Mouse (Mus musculus) forebrain, embryonic 15.5 days (tissue): ENCODE measurements around the gene Fmc1. TPM values are rescaled to one million over a fixed set of nuclear protein-coding genes. Genes with fewer than 3 reads are reported as not detected.
A peak's percentile ranks its signal among the peaks of the same experiment; 100 is the strongest.

Experiments used
- ATAC-seq: fragments of 200-750 bp; cut with Nextera tagmentation; replicated peaks from 2 replicates; pipeline ENCODE4 v1.8.0; 2017; ENCODE audit warnings: mild to moderate bottlenecking, moderate TSS enrichment, moderate library complexity
- H3K27ac ChIP-seq: fragments of 300-500 bp; sonication (generic); replicated peaks from 2 replicates; pipeline ENCODE4 v1.5.1; 2015; ENCODE audit warnings: mild to moderate bottlenecking, inconsistent platforms
- H3K27me3 ChIP-seq: fragments of 300-500 bp; sonication (generic); 2 replicates; pipeline ENCODE4 v1.6.1; 2015; ENCODE audit warnings: inconsistent platforms
- H3K36me3 ChIP-seq: fragments of 300-500 bp; sonication (generic); 2 replicates; pipeline ENCODE4 v1.6.1; 2015; ENCODE audit warnings: mild to moderate bottlenecking, inconsistent platforms
- H3K4me1 ChIP-seq: fragments of 300-500 bp; sonication (generic); 2 replicates; pipeline ENCODE4 v1.6.1; 2015; ENCODE audit warnings: inconsistent platforms
- H3K4me2 ChIP-seq: fragments of 300-500 bp; sonication (generic); replicated peaks from 2 replicates; pipeline ENCODE4 v1.6.1; 2015; ENCODE audit warnings: mild to moderate bottlenecking, inconsistent platforms
- H3K4me3 ChIP-seq: fragments of 300-500 bp; sonication (generic); 2 replicates; pipeline ENCODE4 v1.5.1; 2015; ENCODE audit warnings: mild to moderate bottlenecking, inconsistent platforms
- H3K9ac ChIP-seq: fragments of 300-500 bp; sonication (generic); replicated peaks from 2 replicates; pipeline ENCODE4 v1.6.1; 2015; ENCODE audit warnings: mild to moderate bottlenecking, inconsistent platforms
- H3K9me3 ChIP-seq: fragments of 300-500 bp; sonication (generic); 2 replicates; pipeline ENCODE4 v1.6.1; 2016; ENCODE audit warnings: inconsistent platforms
- WGBS: fragments of 180-500 bp; shearing (Covaris S2); methylation state at CpG from one replicate; pipeline ENCODE4 v1.1.7; 2015; ENCODE audit warnings: mixed read lengths; 5-methylcytosine and 5-hydroxymethylcytosine counted together
- polyA plus RNA-seq: library from polyadenylated mRNA; unstranded; fragments of >200 nt; fragmentation: Nextera tagmentation; extraction: Ambion mirVana; gene quantifications from 2 replicates; pipeline ENCODE4 v1.2.1, GENCODE M21; 2015

Fmc1 gene
- polyA plus RNA-seq = 152 and 161 TPM in 2 replicates

DNA sequence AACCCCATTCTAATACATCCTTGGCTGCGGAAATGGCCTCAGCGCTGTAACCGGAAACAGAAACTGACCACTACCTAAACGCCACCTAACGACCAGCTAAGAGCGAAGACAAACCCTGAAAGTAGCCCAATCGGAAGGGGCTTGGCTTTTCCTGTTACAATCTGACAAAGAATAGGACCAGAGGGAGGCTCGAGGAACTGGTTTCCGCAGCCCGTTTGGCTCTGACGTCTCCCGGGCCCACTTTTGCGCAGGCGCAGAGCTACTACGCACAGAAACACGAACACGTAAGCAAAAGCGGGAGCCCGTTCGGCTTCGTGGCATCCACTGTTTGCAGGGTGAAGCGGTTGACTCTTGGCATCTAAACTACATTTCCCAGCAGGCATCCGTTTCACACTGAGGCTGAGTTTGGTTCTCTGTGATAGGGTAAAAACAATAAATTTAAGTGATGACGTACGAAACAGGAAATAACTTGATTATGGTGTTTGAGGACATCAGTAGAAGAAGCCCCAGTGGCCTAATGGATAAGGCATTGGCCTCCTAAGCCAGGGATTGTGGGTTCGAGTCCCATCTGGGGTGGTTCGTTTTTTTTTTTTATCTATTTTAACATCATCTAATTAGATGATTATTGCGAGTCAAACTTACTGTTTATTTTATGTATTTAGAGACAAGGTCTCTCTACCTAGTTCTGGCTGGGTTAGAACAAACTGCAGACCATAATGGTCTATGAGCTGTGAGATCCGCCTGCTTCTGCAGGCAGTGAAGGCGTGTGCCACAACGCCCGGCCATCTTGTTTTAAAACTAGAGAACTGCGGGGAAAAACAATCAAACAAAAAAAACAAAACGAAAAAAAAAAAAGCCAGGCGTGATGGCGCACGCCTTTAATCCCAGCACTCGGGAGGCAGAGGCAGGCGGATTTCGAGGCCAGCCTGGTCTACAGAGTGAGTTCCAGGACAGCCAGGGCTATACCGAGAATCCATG lies at the start of gene Fmc1:
TSS of gene Fmc1 (plus strand) at position 75 of the 978 bp plus-strand sequence.
- peak within 1 kb of the TSS; percentile 94 for H3K9ac ChIP-seq
- H3K27ac ChIP-seq = peak within 1 kb of the TSS; percentile 98
- no peaks in the 10 kb centered on the region for H3K27me3 ChIP-seq
- peak; percentile 93 for ATAC-seq
- H3K4me3 ChIP-seq = peak within 1 kb of the TSS; percentile 98
- H3K36me3 ChIP-seq = no peaks in the 10 kb centered on the region
- H3K9me3 ChIP-seq = no peaks in the 10 kb centered on the region
- WGBS = 4% methylated on average over 41 of the region's 41 CpGs
- peaks cover 19% of the 10 kb centered on the region for H3K4me1 ChIP-seq
- peak within 1 kb of the TSS; percentile 71 for H3K4me2 ChIP-seq

DNA sequence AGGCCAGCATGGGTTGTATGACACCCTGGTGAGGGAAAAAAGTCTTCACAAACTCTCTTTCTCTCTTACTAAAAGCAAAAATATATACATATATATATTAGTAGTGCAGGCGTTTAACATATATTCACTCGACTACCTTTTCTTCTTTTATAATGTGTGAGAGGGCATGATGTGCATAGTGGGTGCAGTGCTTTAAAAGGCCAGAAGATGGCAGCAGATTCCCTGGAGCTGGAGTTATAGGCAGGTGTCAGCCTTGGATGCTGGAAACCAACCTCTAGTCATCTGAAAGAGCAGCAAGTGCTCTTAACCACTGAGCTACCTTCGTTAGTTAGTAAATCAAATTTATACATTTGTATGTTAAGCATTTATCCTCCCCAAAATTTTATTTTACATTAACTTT lies 40.8 kb upstream of the Fmc1 start:
- H3K4me2 ChIP-seq = no peak overlapping the region
- ATAC-seq = no peak
- 87% methylated on average over 3 of the region's 3 CpGs for WGBS
- no peak overlapping the region for H3K9ac ChIP-seq
- H3K27me3 ChIP-seq = no peaks in the 10 kb centered on the region
- H3K27ac ChIP-seq = no peak overlapping the region
- no peaks in the 10 kb centered on the region for H3K4me1 ChIP-seq
- H3K36me3 ChIP-seq = peaks cover 64% of the 10 kb centered on the region
- no peak overlapping the region for H3K4me3 ChIP-seq
- no peaks in the 10 kb centered on the region for H3K9me3 ChIP-seq

DNA sequence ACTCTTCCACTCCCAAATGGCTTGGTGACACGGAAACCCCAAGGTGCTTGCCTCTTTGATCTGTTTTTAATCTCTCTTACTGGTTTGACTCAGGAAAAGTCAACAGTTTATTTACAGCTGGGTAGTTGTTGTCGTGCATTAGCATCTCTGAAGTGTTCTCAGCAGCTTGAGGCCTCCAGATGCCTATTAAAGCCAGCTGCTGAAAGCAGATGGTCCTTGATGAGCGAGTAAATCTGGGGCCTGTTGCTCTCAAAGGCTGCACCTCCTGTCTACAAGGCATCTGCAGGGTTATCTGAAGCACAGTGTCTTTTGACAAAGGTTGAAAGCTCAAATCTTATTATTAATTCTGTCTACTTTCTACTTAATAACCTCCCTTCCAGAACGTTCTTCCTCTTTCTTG lies 37.7 kb upstream of the Fmc1 start:
- H3K4me2 ChIP-seq = no peak overlapping the region
- no peak for ATAC-seq
- H3K9ac ChIP-seq = no peak overlapping the region
- H3K4me3 ChIP-seq = no peak overlapping the region
- H3K4me1 ChIP-seq = no peaks in the 10 kb centered on the region
- H3K9me3 ChIP-seq = no peaks in the 10 kb centered on the region
- H3K36me3 ChIP-seq = peaks cover 60% of the 10 kb centered on the region
- no peaks in the 10 kb centered on the region for H3K27me3 ChIP-seq
- no peak overlapping the region for H3K27ac ChIP-seq
- 71% methylated on average over 4 of the region's 4 CpGs for WGBS

DNA sequence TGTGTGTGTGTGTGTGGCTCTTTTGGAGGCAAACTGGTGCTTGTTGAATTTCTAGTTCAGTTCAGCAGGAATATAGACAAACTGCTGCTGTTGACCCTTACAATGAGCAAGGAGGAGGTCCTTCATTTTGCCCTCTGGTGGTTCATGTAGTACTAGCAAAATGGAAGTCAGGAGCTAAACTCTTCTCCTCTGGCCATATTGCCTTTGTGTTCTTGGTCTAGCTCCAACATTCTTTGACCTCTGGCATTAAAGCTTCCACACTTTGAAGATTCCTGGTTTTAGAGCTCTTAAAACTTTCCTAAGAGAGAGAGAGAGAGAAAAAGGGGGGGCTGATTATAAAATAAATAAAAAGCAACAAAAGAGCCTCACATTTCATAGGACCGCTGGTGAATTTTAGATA lies 21.2 kb upstream of the Fmc1 start:
- Histone ChIP-seq H3K27me3 (no peaks in the 10 kb centered on the region), H3K9me3 (no peaks in the 10 kb centered on the region), H3K27ac (no peak overlapping the region), H3K4me3 (no peak overlapping the region), H3K9ac (no peak overlapping the region), H3K36me3 (0 out of 2 replicates have a peak, but pooled peaks cover 8% of the 10 kb centered on the region), H3K4me1 (no peaks in the 10 kb centered on the region), H3K4me2 (no peak overlapping the region)
- no peak for ATAC-seq
- 96% methylated on average over 1 of the region's 1 CpGs for WGBS

DNA sequence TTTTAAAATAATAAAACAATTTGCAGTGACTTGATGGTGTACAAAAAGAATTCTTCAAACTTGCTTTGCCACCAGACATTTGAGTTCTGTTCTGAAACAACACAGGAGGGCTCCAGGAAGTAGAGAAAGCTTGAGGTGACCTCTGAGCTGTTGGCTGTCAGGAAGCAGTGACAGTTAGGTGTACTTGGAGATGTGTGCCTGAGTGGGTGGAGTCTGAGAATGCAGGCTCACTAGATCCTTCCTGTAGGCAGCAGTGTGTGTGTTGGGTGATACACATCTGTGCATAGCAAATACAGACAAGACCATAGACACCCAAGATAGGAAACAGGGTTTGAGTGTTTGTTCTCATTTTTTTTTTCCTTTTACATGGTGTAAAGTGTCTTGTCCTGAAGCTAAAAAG lies 20.5 kb upstream of the Fmc1 start:
- Histone ChIP-seq H3K27ac (no peak overlapping the region), H3K4me2 (no peak overlapping the region), H3K4me1 (no peaks in the 10 kb centered on the region), H3K27me3 (no peaks in the 10 kb centered on the region), H3K36me3 (0 out of 2 replicates have a peak, but pooled peaks cover 8% of the 10 kb centered on the region), H3K4me3 (no peak overlapping the region), H3K9ac (no peak overlapping the region), H3K9me3 (no peaks in the 10 kb centered on the region)
- no peak for ATAC-seq

DNA sequence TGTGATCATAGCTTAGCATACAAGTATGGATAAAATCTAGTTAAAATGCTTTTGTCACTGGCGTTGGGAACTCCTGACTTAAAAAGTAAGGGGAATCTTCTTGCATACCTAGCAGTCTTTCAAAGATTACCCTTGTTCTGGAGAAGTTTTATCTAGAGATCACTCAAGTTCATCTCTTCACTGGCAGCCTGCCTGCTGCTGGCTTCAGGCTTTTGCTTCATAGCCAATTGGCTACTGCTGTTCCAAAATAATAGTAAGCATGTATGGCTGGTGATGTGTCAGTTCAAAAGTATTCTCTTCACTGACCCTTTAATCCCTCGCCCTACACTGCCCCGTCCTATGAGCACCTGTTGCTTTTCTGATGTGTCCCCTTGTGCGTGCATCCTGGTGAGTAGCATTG lies 18.1 kb upstream of the Fmc1 start:
- no peaks in the 10 kb centered on the region for H3K27me3 ChIP-seq
- no peak overlapping the region for H3K4me2 ChIP-seq
- H3K9ac ChIP-seq = no peak overlapping the region
- H3K36me3 ChIP-seq = 0 out of 2 replicates have a peak, but pooled peaks cover 2% of the 10 kb centered on the region
- no peaks in the 10 kb centered on the region for H3K4me1 ChIP-seq
- ATAC-seq = no peak
- no peak overlapping the region for H3K4me3 ChIP-seq
- no peak overlapping the region for H3K27ac ChIP-seq
- no peaks in the 10 kb centered on the region for H3K9me3 ChIP-seq
- 91% methylated on average over 4 of the region's 4 CpGs for WGBS

DNA sequence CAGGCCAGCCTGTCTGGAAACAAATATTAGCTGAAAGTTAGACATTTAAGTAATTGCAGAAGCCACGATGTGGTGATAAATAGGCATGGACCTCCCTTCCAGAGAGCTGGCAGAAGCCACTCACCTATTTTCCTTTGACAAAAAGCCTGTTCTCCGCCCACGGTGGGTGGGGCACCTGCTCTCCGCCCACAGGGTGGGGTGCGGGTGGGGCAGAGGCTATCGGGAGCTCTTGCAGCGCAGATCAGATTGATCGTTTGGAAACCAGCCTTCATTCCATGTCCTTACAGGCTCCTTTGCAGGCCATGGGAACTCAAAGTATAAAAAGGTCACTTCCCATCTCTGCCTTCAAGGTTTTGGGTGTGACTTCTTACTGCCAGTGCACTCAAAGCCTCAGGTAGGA lies 9.5 kb upstream of the Fmc1 start:
- Histone ChIP-seq H3K9ac (no peak overlapping the region), H3K27me3 (no peaks in the 10 kb centered on the region), H3K9me3 (no peaks in the 10 kb centered on the region), H3K4me2 (no peak overlapping the region), H3K4me1 (no peaks in the 10 kb centered on the region), H3K4me3 (no peak overlapping the region), H3K27ac (no peak overlapping the region), H3K36me3 (no peaks in the 10 kb centered on the region)
- WGBS = 30% methylated on average over 8 of the region's 8 CpGs
- ATAC-seq = no peak

DNA sequence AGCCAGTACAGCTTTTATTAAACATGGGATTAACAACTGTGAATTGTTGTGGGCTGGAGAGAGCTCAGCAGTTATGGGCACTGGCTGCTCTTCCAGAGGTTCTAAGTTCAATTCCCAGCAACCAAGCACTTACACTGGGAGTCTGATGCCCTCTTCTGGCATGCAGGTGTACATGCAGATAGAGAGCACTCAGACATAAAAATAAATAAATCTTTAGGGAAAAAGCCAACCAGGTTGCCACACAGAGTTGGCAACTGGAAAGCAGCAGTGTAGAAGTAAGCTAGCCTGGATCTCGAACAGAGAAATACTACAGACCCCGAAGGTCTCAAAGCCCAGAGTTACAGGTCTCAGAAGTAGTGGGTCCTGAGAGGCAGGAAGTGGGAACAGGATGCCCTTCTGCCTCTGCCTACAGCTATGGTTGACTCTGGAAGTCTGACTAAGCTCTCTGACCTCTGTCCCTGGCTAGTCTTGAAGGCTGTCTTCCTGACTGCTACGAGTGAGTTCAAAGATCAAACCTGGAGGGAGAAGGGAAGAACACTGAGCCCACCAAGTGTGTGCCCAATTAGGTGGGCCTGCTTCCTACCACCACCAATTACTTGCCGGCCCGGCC lies 2.0 kb upstream of the Fmc1 start:
- no peak overlapping the region for H3K9ac ChIP-seq
- no peaks in the 10 kb centered on the region for H3K9me3 ChIP-seq
- H3K27ac ChIP-seq = no peak overlapping the region
- 65% methylated on average over 5 of the region's 5 CpGs for WGBS
- H3K4me1 ChIP-seq = peaks cover 19% of the 10 kb centered on the region
- H3K4me2 ChIP-seq = no peak overlapping the region
- H3K4me3 ChIP-seq = no peak overlapping the region
- ATAC-seq = no peak
- H3K27me3 ChIP-seq = no peaks in the 10 kb centered on the region
- H3K36me3 ChIP-seq = no peaks in the 10 kb centered on the region

DNA sequence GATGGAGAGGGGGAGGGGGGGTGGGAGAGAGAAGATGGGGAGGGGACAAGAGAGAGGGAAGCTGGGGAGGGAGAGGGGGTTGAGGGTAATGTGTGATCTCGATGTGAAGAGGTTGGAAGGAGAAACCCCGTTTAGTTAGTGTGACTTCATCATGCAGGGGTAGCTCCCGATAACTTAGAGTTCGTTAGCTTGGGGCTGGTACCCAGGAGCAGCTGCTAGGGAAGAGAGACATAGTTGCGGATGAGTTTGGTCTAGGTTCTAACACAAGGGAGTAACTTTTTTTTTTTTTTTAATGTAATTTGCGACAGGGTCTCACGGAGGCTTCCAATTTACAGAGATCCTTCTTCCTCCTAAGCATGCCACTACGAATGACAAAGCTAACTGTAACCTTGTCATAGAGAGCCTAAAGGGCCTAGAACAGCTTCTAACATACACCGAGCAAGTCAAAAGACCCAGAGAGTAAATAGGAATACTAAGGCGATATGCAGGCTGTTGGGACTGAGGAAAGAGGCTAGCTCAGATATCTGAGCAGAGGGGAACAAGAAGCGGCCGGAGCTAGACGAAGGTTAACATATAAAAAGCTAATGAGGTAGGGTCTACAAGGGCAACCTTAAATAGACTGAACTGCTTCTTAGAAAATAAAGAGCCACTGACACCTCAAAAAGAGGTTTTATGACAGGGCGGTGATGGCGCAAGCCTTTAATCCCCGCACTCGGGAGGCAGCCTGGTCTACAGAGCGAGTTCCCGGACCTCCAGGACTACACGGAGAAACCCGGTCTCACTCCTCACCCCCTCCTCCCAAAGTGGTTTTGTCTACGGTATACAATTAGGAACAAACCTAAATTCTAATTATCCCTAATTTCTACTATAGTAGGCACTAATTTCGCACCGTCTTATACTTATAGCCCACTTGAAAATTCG lies 542 bp upstream of the Fmc1 start:
- peak overlapping the region; percentile 71 for H3K4me2 ChIP-seq
- WGBS = 5% methylated on average over 25 of the region's 25 CpGs

DNA sequence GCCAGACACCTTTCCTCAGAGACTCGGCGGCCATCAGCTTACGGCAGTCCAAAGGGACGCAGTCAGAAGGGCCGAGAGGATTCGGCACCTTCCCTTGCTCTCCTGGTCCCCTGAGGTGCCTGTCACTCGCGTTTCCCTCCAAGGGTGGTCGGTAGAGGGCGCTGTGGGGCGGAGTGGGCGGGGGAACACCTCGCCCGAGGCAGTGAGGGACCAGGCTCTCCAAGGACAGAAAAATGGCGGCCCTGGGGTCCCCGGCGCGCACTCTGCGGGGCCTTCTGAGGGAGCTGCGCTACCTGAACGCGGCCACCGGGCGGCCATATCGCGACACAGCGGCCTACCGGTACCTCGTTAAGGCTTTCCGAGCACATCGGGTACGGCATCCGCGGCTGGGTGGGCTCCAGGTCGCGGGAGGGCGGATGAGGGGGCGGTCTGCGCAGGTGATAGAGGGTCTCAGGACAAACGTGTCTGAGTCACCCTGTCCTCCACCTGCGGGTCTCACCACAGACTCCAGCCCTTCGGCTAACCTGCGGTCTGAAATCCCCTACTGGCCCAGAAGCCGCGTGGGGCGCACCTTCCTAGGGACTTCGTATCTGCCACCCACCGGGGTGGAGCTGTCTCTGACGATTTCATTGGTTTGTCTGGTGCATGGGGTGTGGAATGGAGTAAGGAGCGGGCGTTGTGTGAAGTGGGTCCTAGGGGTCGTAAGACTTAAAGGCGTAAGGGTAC lies 1.5 kb downstream of the Fmc1 start:
- peak overlapping the region; percentile 94 for H3K9ac ChIP-seq
- ATAC-seq = peak; percentile 77
- under 1% methylated on average over 53 of the region's 53 CpGs for WGBS

More for the DNA sequence above, 542 bp upstream of the Fmc1 start:
- H3K9me3 ChIP-seq = no peaks in the 10 kb centered on the region
- ATAC-seq = peak; percentile 51
- no peaks in the 10 kb centered on the region for H3K36me3 ChIP-seq
- peak overlapping the region; percentile 98 for H3K27ac ChIP-seq
- H3K4me3 ChIP-seq = peak overlapping the region; percentile 98
- no peaks in the 10 kb centered on the region for H3K27me3 ChIP-seq
- peaks cover 19% of the 10 kb centered on the region for H3K4me1 ChIP-seq
- H3K9ac ChIP-seq = peak overlapping the region; percentile 65

DNA sequence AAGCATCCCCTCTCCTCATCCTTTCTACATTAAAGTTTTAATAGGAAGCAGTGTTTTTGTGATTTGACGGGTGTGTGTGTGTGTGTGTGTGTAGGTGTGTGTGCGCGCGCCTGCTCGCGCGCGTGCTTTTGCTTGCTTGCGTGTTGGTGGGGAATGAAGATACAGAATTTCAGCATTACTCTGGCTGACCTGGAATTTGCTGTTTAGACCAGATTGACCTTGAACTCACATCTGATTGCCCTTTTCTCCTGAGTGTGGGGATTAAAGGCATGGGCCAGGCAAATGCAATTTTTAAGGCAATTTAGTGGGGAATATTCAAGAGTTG lies 2.0 kb downstream of the Fmc1 start:
- ATAC-seq = no peak
- Histone ChIP-seq H3K9me3 (no peaks in the 10 kb centered on the region), H3K27ac (peak overlapping the region; percentile 98), H3K36me3 (peaks cover 11% of the 10 kb centered on the region), H3K4me1 (peaks cover 19% of the 10 kb centered on the region), H3K4me2 (peak overlapping the region; percentile 52), H3K4me3 (peak overlapping the region; percentile 98), H3K27me3 (no peaks in the 10 kb centered on the region), H3K9ac (peak overlapping the region; percentile 94)
- WGBS = 0% methylated on average over 9 of the region's 9 CpGs

More for the DNA sequence above, 1.5 kb downstream of the Fmc1 start:
- H3K4me1 ChIP-seq = peaks cover 19% of the 10 kb centered on the region
- H3K27ac ChIP-seq = peak overlapping the region; percentile 98
- peak overlapping the region; percentile 52 for H3K4me2 ChIP-seq
- H3K9me3 ChIP-seq = no peaks in the 10 kb centered on the region
- no peaks in the 10 kb centered on the region for H3K27me3 ChIP-seq
- H3K36me3 ChIP-seq = peaks cover 7% of the 10 kb centered on the region
- peak overlapping the region; percentile 98 for H3K4me3 ChIP-seq
